Mouse (Mus musculus): ENCODE measurements around the gene Gm6904. TPM values are rescaled to one million over a fixed set of nuclear protein-coding genes. Genes with fewer than 3 reads are reported as not detected.
"Not testable (repeated sequence)": the region's sequence is repeated elsewhere in the genome, so short reads cannot be mapped to it uniquely, and the experiment has no call there.

Gm6904 gene
- not detected in 2 replicates for polyA plus RNA-seq (2015; fragmentation: Nextera tagmentation; extraction: Ambion mirVana)

DNA sequence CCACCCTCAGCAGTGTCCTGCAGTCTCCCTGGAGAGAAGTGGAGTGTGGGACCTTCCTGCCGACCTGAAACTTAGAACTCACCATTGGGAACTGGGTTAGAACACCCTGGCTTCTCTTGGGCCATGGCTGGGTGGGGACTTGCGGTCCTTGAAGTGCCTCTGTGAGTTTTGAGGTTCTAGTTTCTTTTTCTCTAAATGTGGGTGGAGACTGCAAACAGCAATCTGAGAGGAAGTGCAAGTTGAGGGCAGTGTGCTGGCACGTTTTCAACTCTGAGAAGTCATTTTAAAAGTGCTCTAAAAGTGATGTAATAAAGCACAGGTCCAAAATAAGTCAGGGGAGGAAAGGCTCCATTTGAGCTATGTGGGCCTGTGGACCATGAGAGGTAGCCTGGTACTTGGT, at the start of gene Gm6904:
Gene Gm6904 (minus strand): TSS at position 161 of the 400 bp plus-strand sequence.
- Histone ChIP-seq H3K27me3 (no peaks in the 10 kb centered on the region), H3K4me2 (no peak within 1 kb of the TSS), H3K4me1 (replicated peaks) (no peaks in the 10 kb centered on the region), H3K27ac (replicated peaks) (no peak within 1 kb of the TSS), H3K36me3 (no peaks in the 10 kb centered on the region), H3K9ac (no peak within 1 kb of the TSS), H3K9me3 (no peaks in the 10 kb centered on the region), H3K4me3 (no peak within 1 kb of the TSS)
- WGBS, result 81% methylated on average over 3 of the region's 3 CpGs
- ATAC-seq (ENCODE audit: low FRiP score, low read depth), result no peak

- not testable (repeated sequence) for H3K27me3 ChIP-seq; H3K4me3 ChIP-seq; H3K9ac ChIP-seq; H3K36me3 ChIP-seq; ATAC-seq (ENCODE audit: low FRiP score, low read depth); H3K4me2 ChIP-seq; H3K9me3 ChIP-seq; H3K27ac ChIP-seq (replicated peaks); H3K4me1 ChIP-seq (replicated peaks)
- 72% methylated on average over 1 of the region's 1 CpGs for WGBS
Observed at GRCm38 (mm10) chr14:59297391-59297790, 37.4 kb upstream of the Gm6904 start, which contains the start of gene Phf11a. Phf11a (minus strand) TSS chr14:59297522.

DNA sequence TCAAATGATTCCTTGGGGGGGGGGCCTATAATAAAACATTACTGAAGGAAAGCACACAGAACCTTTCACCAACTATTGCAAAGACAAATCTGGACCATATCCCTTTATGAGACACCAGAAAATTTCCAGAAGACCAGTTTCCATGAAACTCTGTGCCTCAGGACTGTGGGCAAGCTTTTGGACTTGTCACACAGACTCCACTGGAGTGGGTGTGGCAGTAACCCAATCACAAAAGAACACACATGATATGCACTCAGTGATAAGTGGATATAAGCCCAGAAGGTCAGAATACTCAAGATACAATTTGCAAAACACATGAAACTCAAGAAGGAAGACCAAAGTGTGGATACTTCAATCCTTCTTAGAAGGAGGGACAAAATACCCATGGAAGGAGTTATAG, 31.8 kb upstream of the Gm6904 start:
- not testable (repeated sequence) for H3K9ac ChIP-seq; H3K9me3 ChIP-seq; H3K4me3 ChIP-seq; ATAC-seq (ENCODE audit: low FRiP score, low read depth); H3K36me3 ChIP-seq; H3K4me1 ChIP-seq (replicated peaks); H3K27me3 ChIP-seq; H3K4me2 ChIP-seq; H3K27ac ChIP-seq (replicated peaks)

DNA sequence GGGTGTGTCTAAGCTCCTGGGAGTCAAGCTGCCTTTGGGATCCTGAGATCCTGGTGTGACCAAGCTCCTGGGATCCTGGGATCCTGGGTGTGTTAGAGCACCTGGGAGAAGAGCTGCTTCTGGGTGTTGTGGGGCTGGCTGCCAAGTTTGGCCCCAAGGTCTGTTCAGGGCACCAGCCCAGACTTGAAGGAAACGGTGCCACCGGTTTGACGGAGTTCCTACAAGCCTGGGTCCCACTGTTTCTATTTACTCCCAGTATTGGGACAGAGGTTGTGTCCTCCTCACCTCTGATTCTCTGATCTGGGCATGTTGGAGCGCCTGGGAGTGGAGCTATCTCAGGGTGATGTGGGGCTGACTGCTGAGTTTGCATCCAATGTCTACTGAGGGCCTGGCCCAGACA, 14.9 kb upstream of the Gm6904 start:
- not testable (repeated sequence) for H3K4me2 ChIP-seq; H3K27ac ChIP-seq (replicated peaks); ATAC-seq (ENCODE audit: low FRiP score, low read depth); H3K36me3 ChIP-seq; H3K9ac ChIP-seq; H3K27me3 ChIP-seq; H3K9me3 ChIP-seq; H3K4me1 ChIP-seq (replicated peaks); H3K4me3 ChIP-seq
- WGBS, result 97% methylated on average over 4 of the region's 4 CpGs

GRCm38 (mm10) chr14:59255861-59256260, 4.2 kb downstream of the Gm6904 start:
- 86% methylated on average over 1 of the region's 1 CpGs for WGBS
- not testable (repeated sequence) for ATAC-seq (ENCODE audit: low FRiP score, low read depth); H3K27me3 ChIP-seq; H3K9me3 ChIP-seq; H3K27ac ChIP-seq (replicated peaks); H3K9ac ChIP-seq; H3K36me3 ChIP-seq; H3K4me3 ChIP-seq; H3K4me1 ChIP-seq (replicated peaks); H3K4me2 ChIP-seq

DNA sequence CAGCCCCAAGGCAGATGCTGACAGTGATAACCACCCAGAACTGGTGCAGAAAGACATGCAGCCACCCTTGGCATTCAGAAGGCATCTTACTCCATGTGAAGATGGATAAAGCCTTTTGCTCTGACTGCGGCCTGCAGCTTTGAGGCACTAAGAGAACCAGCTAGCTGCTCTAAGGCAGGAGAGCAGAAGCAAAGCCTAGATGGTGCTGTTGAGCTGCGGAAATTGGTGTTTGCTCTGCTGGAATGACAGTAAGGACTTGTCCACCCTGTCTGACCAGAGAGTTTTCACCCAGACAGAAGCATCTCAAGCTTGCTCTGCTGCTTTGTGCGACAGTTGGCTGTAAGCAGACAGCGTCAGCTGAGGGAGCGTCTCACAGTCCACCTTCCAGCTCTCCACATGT, 9.7 kb downstream of the Gm6904 start:
- H3K4me3 ChIP-seq; H3K27me3 ChIP-seq; H3K36me3 ChIP-seq; H3K27ac ChIP-seq (replicated peaks); H3K4me1 ChIP-seq (replicated peaks); H3K4me2 ChIP-seq; H3K9me3 ChIP-seq; ATAC-seq (ENCODE audit: low FRiP score, low read depth); H3K9ac ChIP-seq: not testable (repeated sequence)
- 74% methylated on average over 5 of the region's 5 CpGs for WGBS

- H3K27me3 ChIP-seq, result no peaks in the 10 kb centered on the region
- H3K4me3 ChIP-seq, result no peak overlapping the region
- WGBS, result 94% methylated on average over 9 of the region's 9 CpGs
- H3K27ac ChIP-seq (replicated peaks), result no peak overlapping the region
- no peaks in the 10 kb centered on the region for H3K9me3 ChIP-seq
- peaks cover 87% of the 10 kb centered on the region for H3K36me3 ChIP-seq
- no peak for ATAC-seq (ENCODE audit: low FRiP score, low read depth)
- no peaks in the 10 kb centered on the region for H3K4me1 ChIP-seq (replicated peaks)
- no peak overlapping the region for H3K9ac ChIP-seq
- H3K4me2 ChIP-seq, result no peak overlapping the region
Observed at GRCm38 (mm10) chr14:59233635-59234034, 26.4 kb downstream of the Gm6904 start.

GRCm38 (mm10) chr14:59232003-59232402, 28.0 kb downstream of the Gm6904 start:
- peaks cover 87% of the 10 kb centered on the region for H3K36me3 ChIP-seq
- H3K4me3 ChIP-seq, result no peak overlapping the region
- H3K9ac ChIP-seq, result no peak overlapping the region
- 77% methylated on average over 5 of the region's 5 CpGs for WGBS
- H3K4me1 ChIP-seq (replicated peaks), result no peaks in the 10 kb centered on the region
- no peaks in the 10 kb centered on the region for H3K27me3 ChIP-seq
- H3K9me3 ChIP-seq, result no peaks in the 10 kb centered on the region
- no peak overlapping the region for H3K4me2 ChIP-seq
- H3K27ac ChIP-seq (replicated peaks), result no peak overlapping the region
- ATAC-seq (ENCODE audit: low FRiP score, low read depth), result no peak

- Histone ChIP-seq H3K9ac (no peak overlapping the region), H3K9me3 (no peaks in the 10 kb centered on the region), H3K4me2 (no peak overlapping the region), H3K4me3 (no peak overlapping the region), H3K27ac (replicated peaks) (no peak overlapping the region), H3K4me1 (replicated peaks) (no peaks in the 10 kb centered on the region), H3K36me3 (peaks cover 85% of the 10 kb centered on the region), H3K27me3 (no peaks in the 10 kb centered on the region)
- WGBS, result 82% methylated on average over 21 of the region's 21 CpGs
- no peak; the same call in 1 of the 2 replicates for ATAC-seq (ENCODE audit: low FRiP score, low read depth)
Observed at GRCm38 (mm10) chr14:59230331-59230966, 29.6 kb downstream of the Gm6904 start.

GRCm38 (mm10) chr14:59229822-59230221, 30.2 kb downstream of the Gm6904 start:
- Histone ChIP-seq H3K27ac (replicated peaks) (no peak overlapping the region), H3K4me2 (no peak overlapping the region), H3K9me3 (no peaks in the 10 kb centered on the region), H3K4me3 (no peak overlapping the region), H3K27me3 (no peaks in the 10 kb centered on the region), H3K4me1 (replicated peaks) (no peaks in the 10 kb centered on the region), H3K9ac (no peak overlapping the region), H3K36me3 (peaks cover 82% of the 10 kb centered on the region)
- 96% methylated on average over 3 of the region's 3 CpGs for WGBS
- ATAC-seq (ENCODE audit: low FRiP score, low read depth), result no peak

DNA sequence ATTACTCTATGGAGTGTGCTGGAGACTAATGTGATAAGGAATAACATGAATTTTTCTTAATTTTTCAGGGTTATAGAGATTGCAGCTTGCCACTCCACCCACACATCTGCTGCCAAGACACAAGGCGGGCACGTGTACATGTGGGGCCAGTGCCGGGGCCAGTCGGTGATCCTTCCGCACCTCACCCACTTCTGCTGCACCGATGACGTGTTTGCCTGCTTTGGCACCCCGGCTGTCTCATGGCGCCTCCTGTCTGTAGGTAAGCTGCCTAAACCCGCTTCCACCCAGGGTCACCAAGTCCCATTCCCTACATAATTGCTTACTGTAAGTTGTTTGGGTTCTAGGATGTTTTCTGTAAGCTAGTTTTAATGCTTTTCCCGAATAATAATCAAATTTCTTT, 33.8 kb downstream of the Gm6904 start:
- WGBS, result 97% methylated on average over 11 of the region's 11 CpGs
- no peak for ATAC-seq (ENCODE audit: low FRiP score, low read depth)

GRCm38 (mm10) chr14:59219241-59219640, 40.8 kb downstream of the Gm6904 start:
- H3K4me2 ChIP-seq, result no peak overlapping the region
- no peak overlapping the region for H3K4me3 ChIP-seq
- H3K9me3 ChIP-seq, result no peaks in the 10 kb centered on the region
- H3K27me3 ChIP-seq, result no peaks in the 10 kb centered on the region
- no peak overlapping the region for H3K9ac ChIP-seq
- no peak for ATAC-seq (ENCODE audit: low FRiP score, low read depth)
- no peak overlapping the region for H3K27ac ChIP-seq (replicated peaks)
- H3K4me1 ChIP-seq (replicated peaks), result no peaks in the 10 kb centered on the region
- WGBS, result 74% methylated on average over 3 of the region's 3 CpGs
- H3K36me3 ChIP-seq, result peaks cover 47% of the 10 kb centered on the region

More for the DNA sequence above, 33.8 kb downstream of the Gm6904 start:
- Histone ChIP-seq H3K4me1 (replicated peaks) (no peaks in the 10 kb centered on the region), H3K36me3 (peaks cover 78% of the 10 kb centered on the region), H3K9ac (no peak overlapping the region), H3K27me3 (no peaks in the 10 kb centered on the region), H3K9me3 (no peaks in the 10 kb centered on the region), H3K4me3 (no peak overlapping the region), H3K27ac (replicated peaks) (no peak overlapping the region), H3K4me2 (no peak overlapping the region)

DNA sequence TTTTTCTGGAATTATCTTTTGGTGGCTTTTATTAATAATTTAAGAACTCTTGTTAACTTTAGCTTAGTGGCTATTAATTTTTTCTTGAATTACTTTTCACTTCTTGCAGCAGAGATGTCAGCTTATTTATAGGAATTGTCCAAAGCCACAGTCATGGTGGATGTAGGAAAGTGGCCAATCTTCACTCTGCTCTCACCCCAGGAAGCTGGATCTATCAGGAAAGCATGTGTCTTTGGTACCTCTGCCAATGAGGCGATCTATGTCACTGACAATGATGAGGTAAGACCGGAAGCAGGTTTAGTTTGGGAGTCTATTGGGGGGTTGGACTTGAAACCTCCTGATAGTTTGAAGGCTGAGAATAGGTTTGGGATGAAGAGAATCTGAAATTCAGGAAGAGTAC, 50.2 kb downstream of the Gm6904 start:
- H3K4me2 ChIP-seq, result no peak overlapping the region
- no peaks in the 10 kb centered on the region for H3K27me3 ChIP-seq
- peaks cover 21% of the 10 kb centered on the region; the same call in 1 of the 2 replicates for H3K36me3 ChIP-seq
- no peaks in the 10 kb centered on the region for H3K9me3 ChIP-seq
- peaks cover 25% of the 10 kb centered on the region for H3K4me1 ChIP-seq (replicated peaks)
- H3K4me3 ChIP-seq, result no peak overlapping the region
- no peak overlapping the region for H3K27ac ChIP-seq (replicated peaks)
- ATAC-seq (ENCODE audit: low FRiP score, low read depth), result no peak
- no peak overlapping the region for H3K9ac ChIP-seq
- WGBS, result 92% methylated on average over 2 of the region's 2 CpGs

Measured in hindbrain, embryonic 15.5 days (tissue).